Mouse (Mus musculus) ES-CJ7 (cell line): ENCODE results near the gene Tspan14.

Experiments used
- DNase-seq: peaks from one replicate; pipeline ENCODE4 v3.0.0; 2011; ENCODE audit warnings: low read depth, low spot score

The Tspan14 gene

DNA sequence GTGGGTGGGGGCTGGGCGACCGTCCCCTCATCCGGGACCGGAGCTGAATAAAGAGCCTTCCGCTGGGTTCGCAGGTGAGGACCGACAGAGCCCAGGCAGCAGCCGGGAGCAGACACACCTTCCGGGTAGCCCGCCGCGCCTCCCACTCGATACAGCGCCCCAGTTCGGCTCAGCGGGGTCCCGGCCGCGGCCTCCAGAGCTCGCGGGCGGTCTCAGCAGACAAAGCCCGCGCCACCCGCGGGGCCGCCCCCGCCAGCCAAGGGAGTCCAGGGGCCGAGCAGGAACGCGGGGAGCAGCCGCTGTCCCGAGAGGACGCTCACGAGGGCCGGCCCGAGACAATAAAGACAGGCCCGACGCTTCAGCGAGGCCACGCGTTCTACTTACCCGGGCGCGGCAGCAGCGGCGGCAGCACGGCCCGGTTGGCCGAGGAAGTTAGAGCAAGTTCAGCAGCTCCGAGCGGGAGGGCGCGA, at the start of gene Tspan14:
TSS of gene Tspan14 (minus strand) at position 416 of the 470 bp plus-strand sequence.
- no peak for DNase-seq

DNA sequence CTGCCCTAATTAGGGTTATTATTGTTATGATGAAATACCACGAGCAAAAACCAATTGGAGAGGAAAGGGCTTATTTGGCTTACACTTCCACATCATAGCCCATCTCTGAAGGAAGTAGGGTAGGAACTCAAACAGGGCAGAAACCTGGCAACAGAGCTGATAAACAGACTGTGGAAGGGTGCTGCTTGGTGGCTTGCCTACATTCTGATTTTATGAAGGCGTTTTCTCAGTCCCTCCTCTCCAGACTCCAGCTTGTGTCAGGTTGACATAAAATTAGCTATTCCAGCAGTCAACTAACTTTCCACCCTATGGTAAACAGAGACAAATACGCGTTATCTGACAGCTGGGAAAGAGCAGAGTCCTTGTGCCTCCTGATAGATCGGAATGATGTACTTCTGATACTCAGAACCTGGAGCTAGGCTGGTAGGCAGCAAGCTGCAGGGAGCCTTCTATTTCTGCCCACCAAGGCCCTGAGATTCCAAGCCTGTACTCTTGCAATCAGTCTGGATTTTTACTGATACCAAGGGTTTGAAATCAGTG, 48.2 kb upstream of the Tspan14 start:
- DNase-seq, result no peak

DNA sequence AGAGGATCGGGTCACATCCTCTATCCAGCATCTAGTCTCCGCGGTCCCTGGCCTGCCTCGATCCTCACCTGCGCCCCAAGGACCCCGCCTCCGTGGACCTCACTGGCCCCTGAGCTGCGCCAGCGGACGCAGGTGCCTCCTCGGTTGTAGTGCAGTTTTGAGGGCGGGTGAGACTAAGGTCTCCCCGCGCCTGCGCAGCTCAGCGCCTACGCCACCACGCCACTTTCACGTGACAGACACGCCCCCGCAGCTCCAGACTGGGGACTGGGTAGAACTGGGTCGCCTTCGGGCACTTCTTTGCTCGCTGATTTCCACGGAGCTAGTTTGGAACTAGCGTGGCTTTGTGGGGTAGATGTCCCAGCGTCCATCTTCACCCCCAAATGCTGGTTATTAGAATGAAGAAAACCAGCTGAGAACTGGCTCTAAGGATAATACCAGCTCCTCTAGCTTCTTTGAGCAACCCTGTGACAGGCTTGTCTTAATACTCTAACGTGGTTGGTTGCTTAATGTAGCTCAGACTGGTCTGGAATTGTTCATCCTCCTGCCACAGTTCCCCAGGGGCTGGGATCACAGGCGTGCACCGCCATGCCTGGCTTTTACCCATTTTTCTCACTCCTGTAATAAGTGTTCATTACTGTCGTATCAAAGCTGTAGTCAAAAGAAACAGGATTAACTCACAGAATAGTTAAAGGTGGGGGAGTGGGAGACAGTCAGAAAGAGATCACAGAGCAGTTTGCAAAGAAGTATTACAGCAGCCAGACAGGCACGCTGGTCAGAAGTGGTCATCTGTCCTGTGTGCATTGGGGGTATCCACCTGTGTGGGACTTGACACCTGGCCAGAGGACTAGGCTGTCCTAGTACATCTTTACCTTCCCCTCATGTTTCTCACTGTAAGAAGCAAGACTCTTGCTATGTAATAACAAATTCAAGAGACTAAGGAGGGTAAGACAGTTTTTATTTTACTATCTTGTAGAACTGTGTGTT, 47.3 kb upstream of the Tspan14 start, which contains the start of gene Fam213a:
TSS of gene Fam213a (minus strand) at position 159 of the 984 bp plus-strand sequence.
- peak; percentile 90 for DNase-seq

DNA sequence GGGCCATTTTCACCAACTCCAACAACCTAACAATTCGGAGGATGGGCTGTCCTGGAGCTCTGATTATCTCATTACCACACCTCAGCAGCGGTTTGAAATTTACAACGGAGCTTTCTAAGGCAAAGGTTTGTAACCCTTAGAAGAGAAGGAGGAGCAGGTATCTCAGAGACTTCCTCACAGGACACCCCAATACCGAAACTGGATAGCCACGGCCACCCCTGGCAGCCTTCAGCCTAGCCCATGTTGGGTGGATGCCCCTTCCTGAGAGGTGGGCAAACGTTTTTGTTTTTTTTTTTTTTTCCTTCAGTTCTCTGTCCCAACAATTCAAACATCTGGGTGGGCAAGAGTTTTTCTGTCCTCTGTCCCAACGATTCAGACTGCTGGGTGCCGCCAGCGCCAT, 46.5 kb upstream of the Tspan14 start:
- DNase-seq, result no peak

DNA sequence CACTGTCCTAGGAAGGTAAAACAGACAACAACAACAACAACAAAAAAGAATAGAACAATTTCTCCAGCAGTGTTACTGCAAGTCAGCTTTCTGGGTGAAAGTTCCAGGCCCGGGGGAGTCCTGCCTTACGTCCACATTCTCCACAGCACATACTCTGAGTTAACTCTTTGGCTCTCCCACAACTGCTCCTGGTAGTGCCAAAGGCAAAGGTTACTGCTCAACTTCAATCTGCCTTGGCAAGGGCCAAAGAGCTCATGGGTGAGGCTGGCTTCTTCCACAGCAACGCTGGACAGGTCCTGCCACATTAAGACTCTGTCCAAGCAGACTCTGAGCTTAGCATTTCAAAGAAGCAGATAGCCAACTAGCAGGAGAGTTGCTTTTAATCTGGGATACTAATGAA, 45.3 kb upstream of the Tspan14 start:
- DNase-seq, result no peak

DNA sequence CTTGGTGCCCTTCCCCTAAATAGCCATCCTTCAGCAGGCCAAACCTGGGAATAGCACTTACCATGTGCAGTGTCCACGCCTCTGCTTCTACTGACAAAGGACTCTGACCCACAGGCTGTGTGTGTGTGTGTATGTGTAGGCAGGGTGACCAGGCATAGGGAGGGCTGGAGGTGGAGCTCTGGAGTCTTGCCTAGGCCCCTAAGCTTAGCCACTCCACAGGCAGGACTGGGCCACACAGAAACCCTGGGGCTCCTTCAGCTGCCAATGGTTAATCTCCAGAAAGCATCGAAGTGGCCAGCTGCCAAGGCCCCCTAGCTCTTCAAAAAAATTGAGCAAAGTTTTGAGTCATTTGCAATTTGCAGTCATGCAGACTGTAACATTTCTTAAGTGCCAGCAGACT, 41.5 kb upstream of the Tspan14 start:
- DNase-seq, result no peak

DNA sequence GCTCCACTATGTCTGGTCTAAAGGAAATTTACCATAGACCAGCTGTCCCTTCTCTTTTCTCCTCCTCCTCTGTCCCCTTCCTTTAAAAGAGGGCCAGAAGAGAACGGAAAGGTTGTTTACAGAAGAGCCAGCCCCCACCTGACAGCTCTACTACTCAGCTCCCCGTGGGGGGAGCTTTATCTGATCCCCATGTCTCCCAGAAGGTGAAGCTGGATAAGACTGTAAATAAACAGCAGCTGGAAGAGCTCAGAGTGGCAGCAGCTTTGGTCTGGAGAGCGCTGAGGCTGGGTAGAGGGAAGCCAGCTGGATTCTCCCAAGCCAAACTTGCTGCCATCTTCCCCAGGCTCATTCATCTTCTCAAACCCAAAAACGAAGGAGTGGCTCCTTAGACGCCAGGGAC, 41.0 kb upstream of the Tspan14 start:
- DNase-seq, result no peak

DNA sequence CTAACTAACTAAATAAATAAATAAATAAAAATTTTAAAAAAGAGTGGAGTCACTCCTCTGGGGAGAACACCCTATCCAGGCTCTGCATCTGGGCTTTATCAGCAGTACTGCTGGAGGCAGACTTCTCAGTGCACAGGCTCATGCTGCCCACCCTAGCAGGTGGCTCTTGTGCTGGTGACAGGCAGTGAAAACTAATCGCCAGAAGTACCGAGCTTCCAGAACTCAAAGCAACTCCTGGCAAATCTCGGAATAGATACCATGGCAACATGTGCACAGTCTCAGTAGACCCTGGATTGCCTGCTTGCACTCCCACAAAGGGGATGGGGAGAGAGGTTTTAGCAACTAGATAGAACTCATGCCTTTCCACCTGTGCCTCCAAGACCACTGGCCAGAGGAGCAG, 40.3 kb upstream of the Tspan14 start:
- no peak for DNase-seq

DNA sequence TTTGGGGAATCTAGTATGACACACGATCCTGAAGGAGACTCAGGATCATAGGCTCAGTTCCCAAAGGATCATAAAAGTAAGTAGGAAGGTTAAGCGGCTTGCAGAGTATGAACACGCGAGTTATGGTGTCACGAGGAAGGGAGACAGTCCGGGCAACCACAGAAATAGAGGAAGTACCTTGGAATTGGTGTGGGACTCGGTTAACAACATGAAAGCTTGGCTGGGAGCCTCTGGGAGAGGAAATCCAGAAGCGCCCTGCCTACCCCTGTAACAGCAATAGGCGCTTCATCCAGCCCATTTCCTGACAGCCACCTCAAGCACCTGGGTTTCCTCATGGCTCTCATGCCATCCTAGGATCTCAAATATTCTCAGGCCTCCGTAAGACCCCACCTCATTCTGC, 39.7 kb upstream of the Tspan14 start:
- no peak for DNase-seq

DNA sequence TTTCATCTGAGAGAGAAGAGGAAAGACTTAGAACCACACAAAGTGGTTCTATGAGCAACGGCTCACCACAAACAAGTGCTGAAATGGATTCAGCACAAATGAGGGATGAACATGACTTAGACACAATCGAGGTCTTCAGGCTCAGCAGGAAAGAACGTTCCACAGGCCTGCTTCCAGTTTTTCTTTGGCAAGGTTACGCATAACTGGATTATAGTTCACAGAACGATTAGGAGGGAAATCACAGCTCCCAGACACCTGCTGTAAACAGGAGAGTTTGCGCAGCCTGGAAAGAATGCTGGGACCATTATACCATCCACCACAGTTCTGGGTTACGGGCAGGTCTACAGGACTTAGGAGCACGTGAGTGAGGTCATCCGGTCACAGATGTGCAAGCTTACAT, 39.1 kb upstream of the Tspan14 start:
- DNase-seq, result no peak

DNA sequence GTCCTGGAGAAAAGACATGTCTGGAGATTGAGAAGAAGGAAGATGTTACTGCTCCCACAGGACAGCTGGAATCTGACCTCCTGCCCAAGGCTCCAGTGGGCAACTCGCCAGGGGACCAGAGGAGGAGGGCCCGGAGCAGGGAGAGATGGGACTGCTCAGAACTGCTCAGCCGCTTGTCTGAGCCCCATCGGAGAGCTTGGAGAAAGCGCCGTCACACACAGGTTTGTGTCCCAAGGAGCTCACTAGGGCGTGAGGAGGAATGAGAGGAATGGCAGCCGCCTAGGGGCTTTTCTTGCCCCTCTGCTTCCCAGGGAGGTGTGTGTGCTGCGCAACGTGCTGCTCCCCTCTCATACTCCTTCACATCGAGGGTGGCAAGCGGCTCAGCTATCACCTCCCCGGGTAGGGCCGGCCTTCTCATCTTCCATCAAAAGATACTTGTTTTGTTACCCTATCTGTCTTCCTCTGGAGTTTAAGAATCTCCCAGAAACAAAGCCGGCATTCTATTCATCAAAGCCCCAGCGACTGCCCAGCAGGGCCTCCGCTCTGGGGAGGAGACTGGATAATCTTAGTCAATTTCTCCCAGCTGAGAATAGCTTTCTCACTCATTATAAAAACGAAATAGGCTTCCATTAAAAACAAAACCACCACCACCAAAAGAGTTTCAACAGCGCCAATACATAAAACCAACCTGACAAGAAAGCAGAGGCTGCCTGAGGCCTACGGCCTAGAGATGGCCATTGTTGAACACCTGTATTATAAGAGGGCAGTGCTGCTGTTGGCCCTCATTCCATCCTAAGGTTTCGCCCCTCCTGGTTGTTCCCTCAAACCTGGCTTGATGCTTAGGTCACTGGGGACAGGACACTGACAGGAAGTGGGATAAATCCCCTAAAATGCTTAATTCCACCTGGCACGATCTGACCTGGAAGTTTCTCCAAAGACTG, 37.9 kb upstream of the Tspan14 start:
- DNase-seq, result no peak

DNA sequence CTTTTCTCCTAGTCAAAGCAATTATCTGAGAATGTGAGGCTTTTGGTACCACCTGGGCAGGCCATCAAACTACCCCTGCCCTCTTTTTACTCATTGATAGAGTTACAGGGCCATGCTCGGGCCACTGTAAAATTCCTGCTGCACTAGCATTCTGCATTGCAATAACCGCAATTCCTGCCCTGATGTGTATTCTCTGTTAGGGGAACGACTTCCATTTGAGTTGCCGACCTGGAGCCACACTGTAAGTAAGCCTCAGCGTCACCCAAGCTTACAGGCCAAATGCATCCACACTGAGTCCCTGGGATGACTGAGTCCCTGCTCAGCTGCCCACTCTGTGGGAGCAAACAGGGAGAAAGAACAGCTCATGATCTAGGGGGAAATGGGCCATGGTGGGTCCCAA, 35.0 kb upstream of the Tspan14 start:
- DNase-seq, result no peak

DNA sequence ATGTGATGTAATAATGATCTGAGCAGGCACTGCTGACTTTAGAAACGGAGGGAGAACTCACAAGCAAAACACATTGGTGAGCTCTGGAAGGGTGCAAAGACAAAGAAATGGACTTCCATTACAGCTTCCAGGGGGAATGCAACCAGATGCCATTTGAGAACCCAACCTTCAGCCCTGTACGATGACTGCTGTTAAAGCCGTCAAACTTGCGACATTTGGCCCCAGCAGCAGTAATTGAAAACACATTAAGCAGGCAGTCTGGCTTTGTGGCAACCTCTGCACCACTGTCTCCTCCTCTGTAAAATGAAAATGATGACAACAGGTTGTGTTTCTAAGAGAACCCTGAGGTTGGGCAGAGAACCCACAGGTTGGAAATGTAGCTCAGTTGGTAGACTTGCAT, 34.2 kb upstream of the Tspan14 start:
- DNase-seq, result no peak

DNA sequence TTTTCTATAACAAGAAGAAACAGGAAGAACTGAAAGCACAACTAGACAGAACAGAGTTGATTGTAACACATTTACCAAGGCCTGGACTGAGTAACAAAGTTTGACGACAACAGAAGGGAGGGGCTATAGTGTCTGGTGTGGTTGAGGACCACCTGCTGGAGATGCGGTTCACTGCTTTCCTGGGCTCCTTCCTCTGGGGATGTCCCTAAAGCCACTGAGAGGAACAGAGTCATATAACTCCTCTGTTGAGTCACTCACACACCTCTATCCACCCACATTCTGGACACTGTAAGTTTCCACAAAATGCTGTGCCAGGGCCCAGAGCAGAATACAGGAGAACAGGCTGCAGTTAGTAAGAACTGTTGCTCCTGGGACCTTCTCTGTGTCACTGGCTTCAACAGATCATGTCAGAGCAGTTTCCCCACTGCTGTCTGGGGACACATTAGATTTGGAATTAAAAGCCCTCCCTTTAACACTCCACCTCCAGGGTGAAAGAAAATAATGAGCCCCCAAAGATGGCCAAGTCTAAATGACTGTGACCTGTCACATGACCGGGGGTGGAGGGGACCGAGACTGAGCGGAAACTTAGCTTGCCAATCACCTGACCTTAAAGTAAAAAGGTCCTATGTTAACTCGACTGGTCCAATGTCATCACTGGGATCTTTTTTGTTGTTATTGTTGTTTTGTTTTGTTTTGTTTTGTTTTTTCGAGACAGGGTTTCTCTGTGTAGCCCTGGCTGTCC, 33.5 kb upstream of the Tspan14 start:
- no peak for DNase-seq

DNA sequence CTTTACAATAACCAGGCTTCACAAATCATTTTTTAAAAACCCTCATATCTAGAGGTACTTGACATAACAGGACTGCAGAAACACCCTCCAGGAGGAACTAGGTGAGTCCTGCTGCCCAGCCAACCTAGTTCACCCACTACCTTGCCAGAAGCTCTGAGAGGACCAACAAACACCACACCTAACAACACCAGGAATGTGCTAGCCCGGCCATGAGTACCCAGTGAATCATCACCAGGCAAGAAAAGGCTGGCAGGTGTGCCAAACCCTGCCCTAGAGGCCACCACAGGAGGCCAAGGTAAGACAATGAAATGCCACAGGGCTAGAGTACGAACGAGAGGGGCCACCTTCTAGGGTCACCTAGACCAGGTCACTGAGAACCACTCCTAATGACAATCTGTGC, 29.6 kb upstream of the Tspan14 start:
- no peak for DNase-seq

DNA sequence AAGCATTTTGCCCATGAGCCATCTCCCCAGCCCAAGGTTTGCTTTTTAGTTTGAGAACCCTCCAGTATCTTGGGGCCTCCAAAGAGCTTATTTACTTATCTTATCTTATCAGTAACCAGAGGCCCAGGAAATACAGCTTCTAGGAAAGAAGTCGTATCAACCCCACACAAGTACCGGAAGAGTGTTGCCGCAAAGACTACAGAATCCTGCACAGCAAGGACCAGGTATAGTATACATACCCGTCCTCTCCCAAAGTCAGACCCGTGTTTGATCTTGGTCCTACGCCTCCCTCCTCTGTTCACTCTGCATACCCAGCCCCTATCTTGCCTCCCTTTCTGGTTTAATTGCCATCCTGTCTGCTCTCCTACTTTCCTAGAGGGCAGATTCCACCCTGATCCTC, 25.9 kb upstream of the Tspan14 start:
- DNase-seq, result no peak

DNA sequence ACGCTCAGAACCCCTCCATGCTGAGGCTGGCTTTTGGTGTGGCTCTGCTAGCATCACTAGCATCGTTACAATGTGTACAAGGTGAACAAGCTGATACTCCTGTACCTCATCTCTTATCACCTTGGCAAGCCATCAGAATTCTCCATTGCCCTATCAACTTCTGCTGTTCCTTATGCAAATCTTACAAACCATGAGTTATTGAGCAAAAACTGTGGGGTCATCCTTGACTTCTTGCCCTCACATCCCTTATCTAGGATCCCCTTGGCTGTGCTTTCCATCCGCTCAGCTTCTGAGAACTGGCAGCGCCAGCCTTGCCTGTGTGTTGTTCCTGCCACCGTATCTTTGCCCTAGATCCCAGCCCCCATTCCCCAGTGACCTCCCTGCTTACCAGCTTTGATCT, 22.2 kb upstream of the Tspan14 start:
- DNase-seq, result no peak

DNA sequence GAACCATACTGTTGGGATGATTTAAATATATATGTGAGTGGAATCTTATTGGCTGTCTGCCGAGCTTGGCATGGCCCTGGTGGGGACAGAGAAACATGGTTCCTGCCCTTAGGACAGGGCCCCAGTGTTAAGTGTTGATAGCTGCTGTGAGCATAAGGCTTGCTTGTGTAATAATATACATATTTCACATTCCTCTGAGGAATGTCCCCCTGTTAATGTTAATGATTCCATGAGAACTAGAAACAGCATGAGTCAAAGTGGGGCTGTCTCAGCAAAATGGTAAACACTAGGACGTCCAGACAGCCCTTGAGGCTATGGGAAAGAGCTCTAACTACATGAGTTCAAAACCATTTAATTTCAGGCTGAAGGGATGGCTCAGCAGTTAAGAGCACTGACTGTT, 20.6 kb upstream of the Tspan14 start:
- DNase-seq, result no peak

DNA sequence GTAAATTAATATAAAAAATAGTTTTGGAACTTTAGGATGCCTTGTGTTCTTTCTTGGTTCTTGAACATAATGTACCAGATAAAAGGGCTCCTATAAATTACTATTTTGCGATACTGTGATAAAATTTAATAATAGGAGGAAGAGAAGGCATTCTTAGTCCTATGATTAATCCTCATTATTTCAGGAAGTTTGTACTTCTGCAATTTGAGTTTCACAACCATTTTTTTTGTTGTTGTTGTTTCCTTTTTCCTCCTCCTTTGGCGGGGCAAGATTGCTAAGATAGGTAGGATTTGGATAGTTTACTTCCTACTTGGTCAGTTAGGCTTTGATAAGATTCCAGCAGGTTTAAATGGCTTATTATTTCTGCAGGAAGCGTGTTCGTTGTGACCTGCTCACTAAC, 19.0 kb upstream of the Tspan14 start:
- no peak for DNase-seq

DNA sequence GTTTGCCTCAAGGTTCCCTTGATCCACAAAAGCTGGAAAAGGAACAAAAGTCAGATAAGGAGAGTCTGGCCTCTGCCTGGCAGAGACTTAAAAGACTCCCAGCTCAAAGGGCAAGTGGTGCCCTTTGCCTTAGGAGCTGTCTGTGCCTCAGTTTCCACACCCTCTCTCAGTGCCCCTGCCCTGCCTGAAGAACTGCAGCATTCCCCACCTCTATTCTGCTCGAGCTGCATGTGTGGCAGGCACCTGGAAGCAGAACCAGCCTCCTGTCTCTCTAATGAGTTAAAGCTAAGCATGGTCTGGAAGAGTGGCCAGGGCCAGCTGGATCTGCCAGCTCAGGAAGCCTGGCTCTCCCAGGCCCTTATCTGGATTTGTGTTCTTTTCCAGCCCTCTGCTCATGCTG, 13.1 kb upstream of the Tspan14 start:
- no peak for DNase-seq

DNA sequence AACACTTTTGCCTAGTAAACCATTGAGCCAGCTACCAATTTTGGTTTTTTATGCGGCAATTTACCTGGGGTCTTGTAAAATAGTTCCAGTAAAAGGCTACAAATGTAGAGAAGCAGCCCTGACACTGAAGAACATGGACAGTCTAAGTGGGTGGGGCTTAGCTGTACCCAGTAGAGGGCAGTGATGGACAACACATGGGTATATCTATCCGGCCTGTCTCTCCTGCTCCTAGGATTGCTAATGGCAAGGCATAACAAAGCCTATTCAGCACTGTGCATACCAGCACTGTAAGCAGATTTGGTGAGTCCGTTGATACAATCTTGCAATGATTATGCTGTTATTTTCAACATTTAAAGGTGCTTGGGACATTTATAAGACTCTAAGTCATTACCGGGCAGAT, 12.4 kb upstream of the Tspan14 start:
- peak; percentile 31 for DNase-seq
